Mouse (Mus musculus) brain, embryonic 14.5 days (tissue): ENCODE data around the gene Armc8.

Experiments used
- CTCF ChIP-seq: fragments of 200-500 bp; IDR thresholded peaks from 2 replicates; pipeline ENCODE4 v1.5.1; 2012; ENCODE audit warnings: inconsistent platforms, mild to moderate bottlenecking, moderate library complexity, borderline replicate concordance; ENCODE audit not compliant: insufficient read depth, insufficient read length; ENCODE audit errors: extremely low read depth
- POLR2A ChIP-seq: fragments of 200-500 bp; IDR thresholded peaks from 2 replicates; pipeline ENCODE4 v1.6.1; 2012; ENCODE audit warnings: mild to moderate bottlenecking, inconsistent platforms, borderline replicate concordance; ENCODE audit not compliant: poor library complexity, insufficient read depth, insufficient read length, severe bottlenecking; ENCODE audit errors: extremely low read depth

- TF ChIP-seq CTCF (no peak), POLR2A (no peak)
These were observed 137.9 kb downstream of the Armc8 start for GRCm38 (mm10) chr9:99430806-99431205.
